In the genomic region with DNA sequence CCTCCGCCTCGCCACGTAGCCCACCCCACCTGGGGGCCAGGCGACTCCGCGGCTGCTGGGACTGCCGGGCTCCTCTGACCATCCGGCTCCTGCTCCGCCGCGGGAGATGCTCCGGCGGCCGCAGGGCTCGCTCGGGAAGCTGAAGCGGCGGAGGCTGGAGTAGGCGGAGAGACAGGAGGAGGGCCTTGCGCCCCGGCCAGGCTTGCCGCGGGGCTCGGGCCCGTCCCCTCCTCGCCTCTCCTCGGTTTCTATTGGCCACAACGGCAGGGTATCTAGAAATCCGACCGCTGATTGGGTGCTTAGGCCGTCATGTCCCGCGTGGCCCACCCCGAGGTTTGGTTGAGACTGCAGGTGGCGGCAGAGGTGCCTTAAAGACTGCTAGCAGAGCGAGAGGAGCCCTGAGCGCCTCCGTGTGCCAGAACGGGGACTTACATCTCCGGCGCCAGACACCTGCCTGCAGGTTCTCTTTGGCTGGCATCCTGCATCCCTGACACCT, we compare ENCODE assay signal across 8 mouse cellular contexts. TPM values are rescaled to one million over a fixed set of nuclear protein-coding genes. Genes with fewer than 3 reads are reported as not detected.
A peak's percentile ranks its signal among the peaks of the same experiment; 100 is the strongest.
DNase-seq lines count a peak whose midpoint lies in the region; ATAC-seq and TF ChIP-seq lines count a peak whose summit lies in the region.

TSS of gene Scai (minus strand) at position 174 of the 496 bp plus-strand sequence.

- peak within 1 kb of the TSS; percentile 98 for H3K27ac ChIP-seq in embryonic facial prominence, embryonic 13.5 days
- H3K27ac ChIP-seq in kidney, adult 2 months (ENCODE audit: insufficient read depth, low read depth, low read length), result peak within 1 kb of the TSS; percentile 51; the same call in 1 of the 2 replicates
- H3K27ac ChIP-seq in limb, embryonic 12.5 days, result peak within 1 kb of the TSS; percentile 99
- H3K27ac ChIP-seq in midbrain, embryonic 15.5 days, result peak within 1 kb of the TSS; percentile 98
- peak within 1 kb of the TSS; percentile 78 for H3K27ac ChIP-seq in spleen, adult 2 months (ENCODE audit: insufficient read depth, low read length)

- H3K4me2 ChIP-seq in embryonic facial prominence, embryonic 13.5 days, result peak within 1 kb of the TSS; percentile 75
- peak within 1 kb of the TSS; percentile 69 for H3K4me2 ChIP-seq in limb, embryonic 12.5 days
- H3K4me2 ChIP-seq in midbrain, embryonic 15.5 days, result peak within 1 kb of the TSS; percentile 68

- H3K9me3 ChIP-seq in embryonic facial prominence, embryonic 13.5 days, result no peaks in the 10 kb centered on the region
- no peaks in the 10 kb centered on the region for H3K9me3 ChIP-seq in limb, embryonic 12.5 days
- no peaks in the 10 kb centered on the region for H3K9me3 ChIP-seq in midbrain, embryonic 15.5 days

- H3K4me1 ChIP-seq in embryonic facial prominence, embryonic 13.5 days, result peaks cover 11% of the 10 kb centered on the region
- peaks cover 2% of the 10 kb centered on the region; the same call in 1 of the 2 replicates for H3K4me1 ChIP-seq in kidney, adult 2 months (ENCODE audit: control insufficient read depth, insufficient read depth, low read length)
- H3K4me1 ChIP-seq in limb, embryonic 12.5 days (replicated peaks), result peaks cover 11% of the 10 kb centered on the region
- peaks cover 23% of the 10 kb centered on the region for H3K4me1 ChIP-seq in midbrain, embryonic 15.5 days
- H3K4me1 ChIP-seq in spleen, adult 2 months (ENCODE audit: control insufficient read depth, insufficient read depth, insufficient read length), result no peaks in the 10 kb centered on the region

- peak; percentile 93 for TF ChIP-seq CTCF in kidney, adult 2 months (conservative IDR thresholded peaks at IDR 0.05; ENCODE audit: insufficient read depth, insufficient read length, low read depth, low read length)
- TF ChIP-seq CTCF in spleen, adult 2 months (IDR thresholded peaks at IDR 0.05; ENCODE audit: extremely low read depth, insufficient read depth, insufficient read length, insufficient replicate concordance), result peak; percentile 80

- WGBS in embryonic facial prominence, embryonic 13.5 days, result under 1% methylated on average over 40 of the region's 41 CpGs
- WGBS in kidney, adult 2 months, result under 1% methylated on average over 41 of the region's 41 CpGs
- WGBS in limb, embryonic 12.5 days, result under 1% methylated on average over 41 of the region's 41 CpGs
- under 1% methylated on average over 41 of the region's 41 CpGs for WGBS in midbrain, embryonic 15.5 days
- under 1% methylated on average over 40 of the region's 41 CpGs for WGBS in spleen, adult 2 months

- DNase-seq in 3134 (ENCODE audit: extremely low read depth, insufficient read length, low spot score), result peak; percentile 98
- peak; percentile 98 for DNase-seq in adrenal gland, postnatal 36 days
- DNase-seq in heart, adult 18-20 months, result peak; percentile 98 to 99
- DNase-seq in kidney, adult 2 months, result peak; percentile 100
- peak; percentile 97 to 98 for DNase-seq in spleen, adult 2 months (ENCODE audit: low read depth in 1 of 2, low spot score in 2 of 2)

- TF ChIP-seq POLR2A in kidney, adult 2 months (IDR thresholded peaks at IDR 0.05; ENCODE audit: low read depth, low read length), result no peak
- TF ChIP-seq POLR2A in spleen, adult 2 months (IDR thresholded peaks at IDR 0.05; ENCODE audit: low read depth, low read length), result no peak

- no peaks in the 10 kb centered on the region for H3K27me3 ChIP-seq in embryonic facial prominence, embryonic 13.5 days
- no peaks in the 10 kb centered on the region for H3K27me3 ChIP-seq in kidney, adult 2 months (replicated peaks; ENCODE audit: control insufficient read depth, insufficient read depth, low read length)
- no peaks in the 10 kb centered on the region for H3K27me3 ChIP-seq in limb, embryonic 12.5 days
- no peaks in the 10 kb centered on the region for H3K27me3 ChIP-seq in midbrain, embryonic 15.5 days (replicated peaks)
- H3K27me3 ChIP-seq in spleen, adult 2 months (ENCODE audit: control insufficient read depth, insufficient read depth, low read length), result no peaks in the 10 kb centered on the region

- H3K4me3 ChIP-seq in embryonic facial prominence, embryonic 13.5 days, result peak within 1 kb of the TSS; percentile 95
- peak within 1 kb of the TSS; percentile 89 for H3K4me3 ChIP-seq in kidney, adult 2 months (ENCODE audit: insufficient read depth, low read depth, low read length)
- peak within 1 kb of the TSS; percentile 86 for H3K4me3 ChIP-seq in limb, embryonic 12.5 days (replicated peaks)
- peak within 1 kb of the TSS; percentile 86 for H3K4me3 ChIP-seq in midbrain, embryonic 15.5 days
- H3K4me3 ChIP-seq in spleen, adult 2 months (ENCODE audit: extremely low read depth, insufficient read depth, insufficient read length), result peak within 1 kb of the TSS; percentile 85

- H3K36me3 ChIP-seq in embryonic facial prominence, embryonic 13.5 days, result peaks cover 23% of the 10 kb centered on the region
- H3K36me3 ChIP-seq in kidney, adult 2 months (ENCODE audit: control insufficient read depth, insufficient read depth, low read length), result no peaks in the 10 kb centered on the region
- H3K36me3 ChIP-seq in limb, embryonic 12.5 days, result peaks cover 23% of the 10 kb centered on the region
- 0 out of 2 replicates have a peak, but pooled peaks cover 4% of the 10 kb centered on the region for H3K36me3 ChIP-seq in midbrain, embryonic 15.5 days (replicated peaks)
- 0 out of 2 replicates have a peak, but pooled peaks cover 1% of the 10 kb centered on the region for H3K36me3 ChIP-seq in spleen, adult 2 months (ENCODE audit: control insufficient read depth, insufficient read depth, low read length)

- H3K9ac ChIP-seq in embryonic facial prominence, embryonic 13.5 days, result peak within 1 kb of the TSS; percentile 91
- peak within 1 kb of the TSS; percentile 94 for H3K9ac ChIP-seq in limb, embryonic 12.5 days (replicated peaks)
- H3K9ac ChIP-seq in midbrain, embryonic 15.5 days, result peak within 1 kb of the TSS; percentile 96

- ATAC-seq in embryonic facial prominence, embryonic 13.5 days (ENCODE audit: insufficient number of reproducible peaks, insufficient read depth, low FRiP score, low TSS enrichment, low read depth), result peak; percentile 99
- peak; percentile 100 for ATAC-seq in limb, embryonic 12.5 days (ENCODE audit: insufficient number of reproducible peaks, insufficient read depth, low FRiP score, low TSS enrichment, low read depth)
- ATAC-seq in midbrain, embryonic 15.5 days (replicated peaks), result peak; percentile 100

RNA-seq across cellular contexts. Expression of gene Scai, which starts in this region (rescaled TPM):
- total RNA-seq in adrenal gland, postnatal 36 days (2021), result 1 to 10 TPM; 6.9 to 9.9 TPM
- 19.6 and 21.8 TPM in 2 replicates for polyA plus RNA-seq in embryonic facial prominence, embryonic 13.5 days (2015; fragmentation: Nextera tagmentation; extraction: Ambion mirVana)
- total RNA-seq in heart, adult 18-20 months (2021), result 1 to 10 TPM; 5.0 to 5.1 TPM
- 1.7 TPM in 2 replicates for polyA plus RNA-seq in kidney, adult 2 months (2012; rRNA removed)
- 16.9 and 19.9 TPM in 2 replicates for polyA plus RNA-seq in limb, embryonic 12.5 days (2016; fragmentation: Nextera tagmentation; extraction: Ambion mirVana)
- polyA plus RNA-seq in midbrain, embryonic 15.5 days (2015; fragmentation: Nextera tagmentation; extraction: Ambion mirVana), result 18.6 and 21.2 TPM in 2 replicates
- 0.80 and 1.6 TPM in 2 replicates for polyA plus RNA-seq in spleen, adult 2 months (2012; rRNA removed)

Comparison
In these comparisons a context has a peak if more than half of its experiments do, and no peak if none do; other contexts are left out.
1. Peak in every context shown above with its lines: DNase-seq, ATAC-seq, H3K4me3 ChIP-seq and H3K27ac ChIP-seq.